ENCODE assay signal across 23 mouse cellular contexts in genomic region chr5:134412341-134412740, GRCm38 (mm10). TPM values are rescaled to one million over a fixed set of nuclear protein-coding genes. Genes with fewer than 3 reads are reported as not detected.
DNase-seq lines count a peak whose midpoint lies in the region; ATAC-seq and TF ChIP-seq lines count a peak whose summit lies in the region.
"Had no signal": no experiment of that assay in that cellular context is flagged by ENCODE, and none has a peak within 500 bp of the region (broad histone marks: within the 10 kb centered on the region; RNA-seq: fewer than 3 reads in every experiment).

No protein-coding gene starts in this region.

- no peak overlapping the region for H3K9ac ChIP-seq in heart, embryonic 16.5 days (ENCODE audit: low read length)
- no peak overlapping the region for H3K9ac ChIP-seq in heart, adult 2 months (ENCODE audit: low read depth, low read length)
- H3K9ac ChIP-seq: embryonic facial prominence, embryonic 13.5 days; forebrain, postnatal 0 days; hindbrain, embryonic 12.5 days had no signal

- TF ChIP-seq EP300 in heart, adult 2 months (IDR thresholded peaks at IDR 0.05; ENCODE audit: insufficient read depth, low read depth, low read length): no peak

- H3K27me3 ChIP-seq in heart, embryonic 16.5 days (ENCODE audit: control insufficient read depth, insufficient read depth, low read length): no peaks in the 10 kb centered on the region
- H3K27me3 ChIP-seq in heart, adult 2 months (ENCODE audit: control insufficient read depth, insufficient read depth, low read length): no peaks in the 10 kb centered on the region
- H3K27me3 ChIP-seq: embryonic facial prominence, embryonic 13.5 days; hindbrain, embryonic 12.5 days had no signal

- intact Hi-C loops in heart, adult 2 months (cut with DNase I): no loop called here

- H3K4me1 ChIP-seq in heart, embryonic 16.5 days (ENCODE audit: control insufficient read depth, insufficient read depth, low read length): peaks cover 13% of the 10 kb centered on the region
- H3K4me1 ChIP-seq in heart, adult 2 months (ENCODE audit: control insufficient read depth, insufficient read depth, low read length): no peaks in the 10 kb centered on the region
- H3K4me1 ChIP-seq: hindbrain, embryonic 12.5 days had no signal

- H3K27ac ChIP-seq in heart, embryonic 16.5 days (ENCODE audit: low read length): peak overlapping the region; percentile 61
- H3K27ac ChIP-seq in heart, adult 2 months: no peak overlapping the region
- H3K27ac ChIP-seq: embryonic facial prominence, embryonic 13.5 days; hindbrain, embryonic 12.5 days; left cerebral cortex, adult 2 months had no signal

- DNase-seq in heart, adult 2 months: no peak
- DNase-seq in A20 (ENCODE audit: low read depth, low spot score) (peak; percentile 17), adipocyte (ENCODE audit: low spot score) (peak; percentile 21)
- no peak for DNase-seq in gastrocnemius, postnatal 4 days (ENCODE audit: low spot score in 2 of 2)
- DNase-seq in adrenal gland, adult 8-10 months: no peak
- DNase-seq: adrenal gland, postnatal 14 days; cerebellum, adult 11 months; cerebellum, postnatal 10 days; forebrain, postnatal 0 days; kidney, adult 9 months; kidney, postnatal 36 days; layer of hippocampus, adult 9-11 months; left cerebral cortex, postnatal 4 days; lung, adult 2 months; right cerebral cortex, adult 18-20 months; thymus, postnatal 36 days had no signal

- TF ChIP-seq POLR2A in heart, adult 2 months (IDR thresholded peaks at IDR 0.05; ENCODE audit: insufficient read depth, low read depth, low read length): no peak

- no peak for TF ChIP-seq CTCF in heart, adult 2 months (IDR thresholded peaks at IDR 0.05)

- H3K9me3 ChIP-seq in heart, embryonic 16.5 days (replicated peaks; ENCODE audit: control insufficient read depth, low read length): peaks cover under 1% of the 10 kb centered on the region; the same call in 1 of the 2 replicates
- H3K9me3 ChIP-seq: embryonic facial prominence, embryonic 13.5 days; hindbrain, embryonic 12.5 days had no signal

- no peaks in the 10 kb centered on the region for H3K79me2 ChIP-seq in heart, adult 2 months (replicated peaks; ENCODE audit: control insufficient read depth, insufficient read depth, low read length)

- H3K4me2 ChIP-seq in heart, embryonic 16.5 days (ENCODE audit: low read depth, low read length): no peak overlapping the region
- H3K4me2 ChIP-seq: embryonic facial prominence, embryonic 13.5 days; hindbrain, embryonic 12.5 days; liver, embryonic 11.5 days had no signal

- H3K4me3 ChIP-seq in heart, embryonic 16.5 days (ENCODE audit: low read length): no peak overlapping the region
- H3K4me3 ChIP-seq in heart, adult 2 months: no peak overlapping the region
- H3K4me3 ChIP-seq: embryonic facial prominence, embryonic 13.5 days; hindbrain, embryonic 12.5 days; left cerebral cortex, adult 2 months had no signal

- peaks cover 38% of the 10 kb centered on the region for H3K36me3 ChIP-seq in heart, embryonic 16.5 days (ENCODE audit: control insufficient read depth, insufficient read depth)
- H3K36me3 ChIP-seq in heart, adult 2 months (ENCODE audit: control insufficient read depth, insufficient read depth, low read length): no peaks in the 10 kb centered on the region; the same call in 1 of the 2 replicates

- 71% methylated on average over 2 of the region's 2 CpGs for WGBS in heart, embryonic 16.5 days
- WGBS in heart, adult 2 months: 46% methylated on average over 2 of the region's 2 CpGs

- no peak for ATAC-seq in heart, embryonic 16.5 days (replicated peaks; ENCODE audit: extremely low read depth, insufficient read depth, low FRiP score)
- ATAC-seq in megakaryocyte progenitor cell, adult 5-6 weeks (replicated peaks; ENCODE audit: poor library complexity): peak; percentile 58
- ATAC-seq: forebrain, postnatal 0 days; inflammation-experienced regulatory T-cells, adult 6 months had no signal

RNA-seq across cellular contexts. Expression of gene Gtf2ird1, which starts 44.2 kb away (rescaled TPM):
- polyA plus RNA-seq in heart, embryonic 16.5 days (2015; fragmentation: Nextera tagmentation; extraction: Ambion mirVana): 48.2 and 50.7 TPM in 2 replicates
- 10 to 100 TPM; 23.8 to 26.4 TPM for total RNA-seq in heart, adult 2 months (2021)
- polyA plus RNA-seq in heart, adult 2 months (2012; rRNA removed): 13.4 and 18.0 TPM in 2 replicates
- total RNA-seq in megakaryocyte progenitor cell, adult 5-6 weeks (2015): 21.9 and 28.4 TPM in 2 replicates
- total RNA-seq in megakaryocyte progenitor cell, adult 5-6 weeks (2017): 14.5 and 18.2 TPM in 2 replicates
- 10 to 100 TPM; 50.0 to 57.8 TPM for total RNA-seq in gastrocnemius, postnatal 4 days (2021)
- 10 to 100 TPM; 46.0 to 93.0 (median 63.1) TPM for total RNA-seq in adrenal gland, adult 8-10 months (2022)

Comparison
In these comparisons a context has a peak if more than half of its experiments do, and no peak if none do; other contexts are left out.
1. DNase-seq: peak in A20 (single experiment) and adipocyte (single experiment); none in heart, adult 2 months (0 of 2), gastrocnemius, postnatal 4 days (0 of 2) and adrenal gland, adult 8-10 months (single experiment).